Mouse (Mus musculus) adrenal gland, postnatal 36 days (tissue): ENCODE data around the gene Cd44. TPM values are rescaled to one million over a fixed set of nuclear protein-coding genes. Genes with fewer than 3 reads are reported as not detected.

Experiments
- DNase-seq, 2 experiments: peaks; one replicate each; pipeline ENCODE4 v3.0.0; 2021; ENCODE audit warnings: mixed read lengths in 1 of 2
- long read RNA-seq, 2 experiments: library from polyadenylated mRNA; stranded (forward); transcript quantifications; one replicate each; pipeline ENCODE4 v2.0.0; 2021; ENCODE audit warnings: borderline sequencing depth in 2 of 2
- total RNA-seq, 2 experiments: library from RNA; stranded (reverse); gene quantifications; 2 replicates each; pipeline ENCODE4 v1.2.3; 2021

Cd44 gene
- total RNA-seq: 10 to 100 TPM; 59.9 to 62.0 TPM
- long read RNA-seq, experiment 1, transcript Cd44-203 (9 exons, 2,848 nt): major isoform, 15 of 28 reads
- long read RNA-seq, experiment 1, partial matches to known transcripts: 2 of 28 reads
- long read RNA-seq, experiment 1, other reads (novel, unspliced or antisense): 11 of 28 reads
- long read RNA-seq, experiment 2, transcript Cd44-203 (9 exons, 2,848 nt): major isoform, 12 of 15 reads
- long read RNA-seq, experiment 2, partial matches to known transcripts: 1 of 15 reads
- long read RNA-seq, experiment 2, other reads (novel, unspliced or antisense): 2 of 15 reads

- DNase-seq: peak; percentile 80 to 82
Measured at GRCm38 (mm10) chr2:102900875-102901827, at the start of gene Cd44. Cd44 (minus strand) TSS chr2:102901665.

- DNase-seq: no peak
Measured at GRCm38 (mm10) chr2:102948481-102948857, 47.0 kb upstream of the Cd44 start.

- DNase-seq: no peak
Measured at GRCm38 (mm10) chr2:102947846-102948480, 46.5 kb upstream of the Cd44 start.

- no peak for DNase-seq
Measured at GRCm38 (mm10) chr2:102945111-102945510, 43.6 kb upstream of the Cd44 start.

GRCm38 (mm10) chr2:102944415-102945012, 43.0 kb upstream of the Cd44 start:
- no peak for DNase-seq

GRCm38 (mm10) chr2:102943983-102944382, 42.5 kb upstream of the Cd44 start:
- DNase-seq: no peak

- no peak for DNase-seq
Measured at GRCm38 (mm10) chr2:102942782-102943080, 41.3 kb upstream of the Cd44 start.

- no peak for DNase-seq
Measured at GRCm38 (mm10) chr2:102941937-102942781, 40.7 kb upstream of the Cd44 start.

- peak in 1 of 2 experiments; percentile 4 for DNase-seq
Measured at GRCm38 (mm10) chr2:102940813-102941361, 39.4 kb upstream of the Cd44 start.

GRCm38 (mm10) chr2:102940158-102940557, 38.7 kb upstream of the Cd44 start:
- no peak for DNase-seq

GRCm38 (mm10) chr2:102936886-102937285, 35.4 kb upstream of the Cd44 start:
- no peak for DNase-seq

- no peak for DNase-seq
Measured at GRCm38 (mm10) chr2:102934834-102935233, 33.4 kb upstream of the Cd44 start.

- DNase-seq: no peak
Measured at GRCm38 (mm10) chr2:102933787-102934186, 32.3 kb upstream of the Cd44 start.

GRCm38 (mm10) chr2:102933142-102933541, 31.7 kb upstream of the Cd44 start:
- DNase-seq: no peak

GRCm38 (mm10) chr2:102932667-102933066, 31.2 kb upstream of the Cd44 start:
- DNase-seq: no peak

- no peak for DNase-seq
Measured at GRCm38 (mm10) chr2:102928211-102928610, 26.7 kb upstream of the Cd44 start.

- DNase-seq: no peak
Measured at GRCm38 (mm10) chr2:102924480-102924879, 23.0 kb upstream of the Cd44 start.

- DNase-seq: no peak
Measured at GRCm38 (mm10) chr2:102923682-102924081, 22.2 kb upstream of the Cd44 start.

- no peak for DNase-seq
Measured at GRCm38 (mm10) chr2:102922066-102922465, 20.6 kb upstream of the Cd44 start.

- no peak for DNase-seq
Measured at GRCm38 (mm10) chr2:102918301-102918700, 16.8 kb upstream of the Cd44 start.

GRCm38 (mm10) chr2:102916596-102916995, 15.1 kb upstream of the Cd44 start:
- DNase-seq: no peak
